Mouse (Mus musculus) thymus, adult 2 months (tissue): Measurements from ENCODE around the gene Ndufb4. TPM values are rescaled to one million over a fixed set of nuclear protein-coding genes. Genes with fewer than 3 reads are reported as not detected.

Experiments used
- DNase-seq: peaks from one replicate; pipeline ENCODE4 v3.0.0; 2021
- H3K27ac ChIP-seq: fragments of 200-500 bp; 2 replicates; pipeline ENCODE4 v1.5.1; 2012; ENCODE audit warnings: low read length, control low read depth; ENCODE audit not compliant: control insufficient read depth, insufficient read depth
- H3K27me3 ChIP-seq: fragments of 200-500 bp; 2 replicates; pipeline ENCODE4 v1.6.1; 2012; ENCODE audit warnings: mild to moderate bottlenecking, low read length, moderate library complexity, mixed read lengths; ENCODE audit not compliant: control insufficient read depth, insufficient read depth
- H3K36me3 ChIP-seq: fragments of 200-500 bp; 2 replicates; pipeline ENCODE4 v1.6.1; 2012; ENCODE audit warnings: mild to moderate bottlenecking, low read length, moderate library complexity; ENCODE audit not compliant: control insufficient read depth, insufficient read depth
- H3K4me1 ChIP-seq: fragments of 200-500 bp; replicated peaks from 2 replicates; pipeline ENCODE4 v1.6.1; 2012; ENCODE audit warnings: low read length; ENCODE audit not compliant: control insufficient read depth, insufficient read depth
- H3K4me3 ChIP-seq: fragments of 200-500 bp; 2 replicates; pipeline ENCODE4 v1.5.1; 2012; ENCODE audit warnings: mild to moderate bottlenecking, low read length, control low read depth, moderate library complexity; ENCODE audit not compliant: control insufficient read depth, insufficient read depth
- CTCF ChIP-seq: fragments of 200-500 bp; IDR thresholded peaks from 2 replicates; pipeline ENCODE4 v1.5.1; 2012; ENCODE audit warnings: mild to moderate bottlenecking, control low read depth, low read length, moderate library complexity, borderline replicate concordance; ENCODE audit not compliant: control insufficient read depth, poor library complexity, insufficient read depth; ENCODE audit errors: extremely low read depth
- POLR2A ChIP-seq: fragments of 200-500 bp; IDR thresholded peaks from 2 replicates; pipeline ENCODE4 v1.6.1; 2012; ENCODE audit warnings: mild to moderate bottlenecking, low read length, control low read depth, moderate library complexity; ENCODE audit not compliant: control insufficient read depth, poor library complexity, insufficient read depth; ENCODE audit errors: extremely low read depth
- WGBS: fragments of 180-500 bp; shearing (Covaris S2); methylation state at CpG from one replicate; pipeline ENCODE4 v1.1.7; 2018; 5-methylcytosine and 5-hydroxymethylcytosine counted together
- polyA plus RNA-seq: library from polyadenylated mRNA; depleted of rRNA; stranded (reverse); fragments of >200 nt; gene quantifications from 2 replicates; pipeline ENCODE4 v1.2.3, GENCODE M21; 2012

The Ndufb4 gene
- polyA plus RNA-seq, 1 experiment = 80.2 TPM

- Histone ChIP-seq H3K4me1 (no peaks in the 10 kb centered on the region), H3K36me3 (no peaks in the 10 kb centered on the region), H3K4me3 (peak overlapping the region; percentile 52), H3K27ac (no peak overlapping the region), H3K27me3 (no peaks in the 10 kb centered on the region; the same call in 1 of the 2 replicates)
- peak; percentile 68 for DNase-seq
- peak; percentile 39; the same call in 1 of the 2 replicates for TF ChIP-seq CTCF
- TF ChIP-seq POLR2A = no peak
- 3% methylated on average over 25 of the region's 25 CpGs for WGBS
Measured at GRCm38 (mm10) chr16:37684634-37685441, 30.6 kb upstream of the Ndufb4 start.

- Histone ChIP-seq H3K36me3 (no peaks in the 10 kb centered on the region), H3K27ac (no peak overlapping the region), H3K4me1 (no peaks in the 10 kb centered on the region), H3K4me3 (no peak overlapping the region; the same call in 1 of the 2 replicates), H3K27me3 (no peaks in the 10 kb centered on the region; the same call in 1 of the 2 replicates)
- no peak for DNase-seq
- TF ChIP-seq CTCF (no peak), POLR2A (no peak)
- whole genome bisulfite sequencing = 34% methylated on average over 8 of the region's 8 CpGs
Measured at GRCm38 (mm10) chr16:37684259-37684633, 30.0 kb upstream of the Ndufb4 start.

- no peak overlapping the region for H3K4me3 ChIP-seq
- H3K36me3 ChIP-seq = no peaks in the 10 kb centered on the region
- 80% methylated on average over 16 of the region's 16 CpGs for WGBS
- H3K4me1 ChIP-seq = no peaks in the 10 kb centered on the region
- no peaks in the 10 kb centered on the region; the same call in 1 of the 2 replicates for H3K27me3 ChIP-seq
- no peak for DNase-seq
- H3K27ac ChIP-seq = no peak overlapping the region
- TF ChIP-seq POLR2A (no peak), CTCF (no peak)
Measured at GRCm38 (mm10) chr16:37683154-37684130, 29.2 kb upstream of the Ndufb4 start.

GRCm38 (mm10) chr16:37682309-37682975 is 28.2 kb upstream of the Ndufb4 start:
- no peak overlapping the region for H3K27ac ChIP-seq
- H3K27me3 ChIP-seq = no peaks in the 10 kb centered on the region; the same call in 1 of the 2 replicates
- 46% methylated on average over 7 of the region's 7 CpGs for WGBS
- H3K36me3 ChIP-seq = no peaks in the 10 kb centered on the region
- TF ChIP-seq CTCF (no peak), POLR2A (no peak)
- no peaks in the 10 kb centered on the region for H3K4me1 ChIP-seq
- peak; percentile 64 for DNase-seq
- no peak overlapping the region for H3K4me3 ChIP-seq

DNA sequence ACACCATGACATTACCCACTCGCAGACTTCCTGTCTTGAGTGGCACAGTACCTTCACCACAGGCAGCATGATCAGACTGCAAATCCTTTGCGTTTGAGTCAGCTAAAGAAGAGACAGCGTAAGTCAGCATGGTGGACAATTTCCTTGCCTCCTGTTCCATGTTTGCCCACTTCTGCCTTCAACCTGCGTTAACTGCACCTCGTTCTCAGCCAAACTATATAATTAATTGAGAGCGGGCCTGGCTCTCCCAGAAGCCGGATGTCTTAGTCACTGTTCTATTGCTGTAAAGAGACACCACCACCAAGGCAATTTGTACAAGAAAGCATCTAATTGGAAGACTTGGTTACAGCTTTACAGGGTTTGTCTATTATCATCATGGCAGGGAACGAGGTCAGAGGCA is 26.6 kb upstream of the Ndufb4 start:
- DNase-seq = no peak
- H3K27me3 ChIP-seq = no peaks in the 10 kb centered on the region; the same call in 1 of the 2 replicates
- no peaks in the 10 kb centered on the region for H3K4me1 ChIP-seq
- no peak for TF ChIP-seq CTCF
- no peak for TF ChIP-seq POLR2A
- H3K4me3 ChIP-seq = no peak overlapping the region
- H3K36me3 ChIP-seq = no peaks in the 10 kb centered on the region
- WGBS = 85% methylated on average over 8 of the region's 8 CpGs
- H3K27ac ChIP-seq = no peak overlapping the region

DNA sequence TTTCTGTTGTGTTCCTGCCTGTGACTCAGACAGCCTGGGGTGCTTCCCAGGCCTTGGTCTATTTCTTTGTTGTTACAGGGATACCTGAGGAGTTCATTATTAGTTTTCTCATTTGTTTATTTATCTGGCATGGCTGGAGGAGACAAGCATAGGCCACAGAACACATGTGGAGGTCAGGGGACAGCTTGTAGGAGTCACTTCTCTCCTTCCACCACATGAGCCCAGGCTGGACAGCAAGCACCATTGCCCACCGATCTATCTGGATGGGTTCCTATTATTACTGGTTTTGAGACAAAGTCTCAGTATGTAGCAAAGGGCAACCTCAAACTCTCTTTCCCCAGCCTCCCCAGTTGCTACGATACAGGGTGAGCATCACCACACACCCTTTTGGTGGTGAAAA is 26.0 kb upstream of the Ndufb4 start:
- Histone ChIP-seq H3K4me1 (no peaks in the 10 kb centered on the region), H3K4me3 (no peak overlapping the region), H3K36me3 (no peaks in the 10 kb centered on the region), H3K27ac (no peak overlapping the region), H3K27me3 (no peaks in the 10 kb centered on the region; the same call in 1 of the 2 replicates)
- no peak for DNase-seq
- WGBS = 98% methylated on average over 2 of the region's 2 CpGs
- no peak for TF ChIP-seq POLR2A
- TF ChIP-seq CTCF = no peak
